Mouse (Mus musculus) hindbrain, embryonic 14.5 days (tissue): ENCODE data around the gene Rbm20. TPM values are rescaled to one million over a fixed set of nuclear protein-coding genes. Genes with fewer than 3 reads are reported as not detected.

Experiments
- ATAC-seq: fragments of 200-750 bp; cut with Nextera tagmentation; 2 replicates; pipeline ENCODE4 v1.8.0; 2017; ENCODE audit warnings: moderate number of reproducible peaks, mild to moderate bottlenecking, moderate TSS enrichment, moderate library complexity; ENCODE audit not compliant: low FRiP score
- DNase-seq: peaks from one replicate; pipeline ENCODE4 v3.0.0-alpha.2; 2015; ENCODE audit warnings: low spot score
- H3K27ac ChIP-seq: fragments of 300-500 bp; sonication (generic); 2 replicates; pipeline ENCODE4 v1.5.1; 2014; ENCODE audit warnings: mild to moderate bottlenecking, moderate library complexity
- H3K27me3 ChIP-seq: fragments of 300-500 bp; sonication (generic); 2 replicates; pipeline ENCODE4 v1.6.1; 2014; ENCODE audit warnings: mild to moderate bottlenecking, low read length, mixed read lengths; ENCODE audit not compliant: control insufficient read depth, insufficient read depth
- H3K36me3 ChIP-seq: fragments of 300-500 bp; sonication (generic); replicated peaks from 2 replicates; pipeline ENCODE4 v1.6.1; 2014; ENCODE audit not compliant: control insufficient read depth, insufficient read depth
- H3K4me1 ChIP-seq: fragments of 300-500 bp; sonication (generic); replicated peaks from 2 replicates; pipeline ENCODE4 v1.6.1; 2014; ENCODE audit warnings: antibody characterized with exemption, low read length, mixed read lengths; ENCODE audit not compliant: control insufficient read depth, insufficient read depth
- H3K4me2 ChIP-seq: fragments of 300-500 bp; sonication (generic); replicated peaks from 2 replicates; pipeline ENCODE4 v1.6.1; 2014; ENCODE audit warnings: mild to moderate bottlenecking, moderate library complexity
- H3K4me3 ChIP-seq: fragments of 300-500 bp; sonication (generic); replicated peaks from 2 replicates; pipeline ENCODE4 v1.5.1; 2014; ENCODE audit warnings: mild to moderate bottlenecking, low read length
- H3K9ac ChIP-seq: fragments of 300-500 bp; sonication (generic); 2 replicates; pipeline ENCODE4 v1.6.1; 2014
- H3K9me3 ChIP-seq: fragments of 300-500 bp; sonication (generic); 2 replicates; pipeline ENCODE4 v1.6.1; 2016; ENCODE audit warnings: low read length; ENCODE audit not compliant: control insufficient read depth
- WGBS: fragments of 180-500 bp; shearing (Covaris S2); extraction: QIAGEN DNeasy Blood & Tissue Kit; methylation state at CpG from one replicate; pipeline ENCODE4 v1.1.7; 2014; 5-methylcytosine and 5-hydroxymethylcytosine counted together
- polyA plus RNA-seq: library from polyadenylated mRNA; unstranded; fragments of >200 nt; fragmentation: Nextera tagmentation; extraction: Ambion mirVana; gene quantifications from 2 replicates; pipeline ENCODE4 v1.2.1, GENCODE M21; 2014

The Rbm20 gene
- polyA plus RNA-seq, 1 experiment from 2014 or later, result 0.94 TPM

DNA sequence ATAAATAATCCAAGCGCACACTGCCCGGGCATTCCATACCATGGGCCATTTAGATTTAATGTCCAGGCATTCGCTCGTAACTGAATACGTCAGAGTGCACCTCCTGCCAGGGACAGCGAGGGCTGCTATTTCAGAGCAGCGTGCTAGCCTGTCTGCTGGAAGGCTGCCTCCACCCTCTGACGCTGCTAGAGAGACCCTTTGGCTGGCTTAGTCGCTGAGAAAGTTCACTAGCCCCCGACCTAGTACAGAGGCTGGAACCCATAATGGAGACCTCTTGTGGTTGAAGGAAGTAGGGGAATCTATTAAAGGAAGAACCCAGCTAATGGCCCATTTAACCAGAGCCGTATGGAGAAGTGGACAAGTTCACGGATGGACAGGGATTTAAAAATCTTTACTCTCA lies 49.2 kb downstream of the Rbm20 start:
- Histone ChIP-seq H3K27ac (no peak overlapping the region), H3K9me3 (no peaks in the 10 kb centered on the region), H3K27me3 (no peaks in the 10 kb centered on the region), H3K9ac (no peak overlapping the region), H3K36me3 (no peaks in the 10 kb centered on the region), H3K4me3 (no peak overlapping the region), H3K4me1 (no peaks in the 10 kb centered on the region), H3K4me2 (no peak overlapping the region)
- DNase-seq (no peak), ATAC-seq (no peak)
- WGBS, result 41% methylated on average over 12 of the region's 12 CpGs

DNA sequence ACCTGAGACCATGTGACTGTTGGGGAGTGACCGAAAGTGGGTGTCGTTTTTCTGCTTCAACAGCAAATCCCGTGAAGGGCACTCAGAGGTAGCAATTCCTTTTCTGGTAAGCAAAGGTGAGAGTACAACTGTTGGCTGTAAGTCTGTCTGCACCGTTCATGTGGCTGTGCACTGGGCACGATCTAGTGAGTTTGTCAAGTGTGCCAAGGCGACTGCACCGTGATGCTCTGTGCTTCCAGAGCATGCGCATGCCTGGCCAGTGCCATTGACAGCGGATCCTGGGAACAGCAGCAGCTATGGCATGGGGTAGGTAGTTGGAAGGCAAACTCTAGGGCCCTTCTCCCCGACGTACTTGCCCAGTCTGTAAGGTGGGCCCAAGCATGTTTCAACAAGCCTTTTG lies 49.6 kb downstream of the Rbm20 start:
- Histone ChIP-seq H3K27me3 (no peaks in the 10 kb centered on the region), H3K4me2 (no peak overlapping the region), H3K9ac (no peak overlapping the region), H3K36me3 (no peaks in the 10 kb centered on the region), H3K27ac (no peak overlapping the region), H3K9me3 (no peaks in the 10 kb centered on the region), H3K4me1 (0 out of 2 replicates have a peak, but pooled peaks cover 2% of the 10 kb centered on the region), H3K4me3 (no peak overlapping the region)
- DNase-seq (no peak), ATAC-seq (no peak)
- WGBS, result 81% methylated on average over 11 of the region's 11 CpGs

DNA sequence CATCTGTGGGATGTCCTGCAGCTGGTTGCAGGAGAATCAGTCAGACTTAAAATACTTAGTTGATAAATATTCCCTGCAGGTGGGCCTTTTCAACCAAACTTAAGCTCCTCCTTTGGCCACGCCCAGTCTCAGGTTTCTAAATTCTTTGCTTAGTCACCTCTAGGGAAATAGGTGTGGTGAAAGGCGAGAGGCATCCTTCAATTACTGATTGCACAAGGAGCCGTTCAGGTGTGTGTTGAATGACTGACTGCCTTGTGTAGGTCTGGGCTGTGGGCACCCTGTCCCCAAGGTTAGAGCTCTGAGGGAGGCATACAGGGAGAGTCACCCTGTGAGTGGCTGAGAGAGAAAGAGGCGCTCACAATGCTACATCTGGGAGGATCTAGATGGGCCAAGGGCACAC lies 50.2 kb downstream of the Rbm20 start:
- ATAC-seq, result no peak
- Histone ChIP-seq H3K27ac (no peak overlapping the region), H3K4me1 (0 out of 2 replicates have a peak, but pooled peaks cover 4% of the 10 kb centered on the region), H3K9ac (no peak overlapping the region), H3K36me3 (no peaks in the 10 kb centered on the region), H3K27me3 (no peaks in the 10 kb centered on the region), H3K4me2 (no peak overlapping the region), H3K9me3 (no peaks in the 10 kb centered on the region), H3K4me3 (no peak overlapping the region)
- 67% methylated on average over 4 of the region's 4 CpGs for WGBS
- DNase-seq, result no peak

- no peaks in the 10 kb centered on the region for H3K9me3 ChIP-seq
- 78% methylated on average over 9 of the region's 9 CpGs for WGBS
- H3K9ac ChIP-seq, result no peak overlapping the region
Measured at GRCm38 (mm10) chr19:53727886-53728669, 51.0 kb downstream of the Rbm20 start.

GRCm38 (mm10) chr19:53729919-53730318 lies 52.8 kb downstream of the Rbm20 start:
- no peak for ATAC-seq
- Histone ChIP-seq H3K36me3 (no peaks in the 10 kb centered on the region), H3K9me3 (no peaks in the 10 kb centered on the region), H3K9ac (no peak overlapping the region), H3K27me3 (no peaks in the 10 kb centered on the region), H3K27ac (no peak overlapping the region), H3K4me3 (no peak overlapping the region), H3K4me2 (no peak overlapping the region), H3K4me1 (0 out of 2 replicates have a peak, but pooled peaks cover 4% of the 10 kb centered on the region)
- WGBS, result 74% methylated on average over 10 of the region's 10 CpGs
- no peak for DNase-seq

More at GRCm38 (mm10) chr19:53727886-53728669, 51.0 kb downstream of the Rbm20 start:
- DNase-seq (no peak), ATAC-seq (no peak)
- no peaks in the 10 kb centered on the region for H3K27me3 ChIP-seq
- no peak overlapping the region for H3K4me3 ChIP-seq
- H3K4me2 ChIP-seq, result no peak overlapping the region
- no peak overlapping the region for H3K27ac ChIP-seq
- no peaks in the 10 kb centered on the region for H3K36me3 ChIP-seq
- 0 out of 2 replicates have a peak, but pooled peaks cover 4% of the 10 kb centered on the region for H3K4me1 ChIP-seq

DNA sequence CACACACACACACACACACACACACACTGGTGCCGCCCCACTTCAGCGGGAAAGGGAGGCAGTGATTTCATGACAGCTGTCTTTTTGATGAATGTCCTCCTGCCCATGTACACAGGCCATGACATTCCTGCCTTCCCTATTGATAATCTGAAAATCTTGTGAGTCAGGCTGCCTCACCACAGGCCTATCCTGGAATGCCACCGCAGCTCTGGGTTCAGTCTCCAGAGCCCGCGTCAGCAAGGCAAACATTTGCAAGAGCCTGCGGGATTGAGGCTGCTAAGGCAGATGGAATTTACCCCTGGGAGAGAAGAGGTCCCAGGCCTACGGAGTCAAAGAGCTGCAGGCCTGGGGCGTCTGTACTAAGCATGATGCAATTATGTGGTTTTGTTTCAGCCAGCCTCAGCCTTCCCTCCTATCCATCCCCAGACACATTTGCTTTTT lies 54.7 kb downstream of the Rbm20 start:
- Histone ChIP-seq H3K4me3 (no peak overlapping the region), H3K9me3 (no peaks in the 10 kb centered on the region), H3K4me1 (0 out of 2 replicates have a peak, but pooled peaks cover 4% of the 10 kb centered on the region), H3K27ac (no peak overlapping the region), H3K27me3 (no peaks in the 10 kb centered on the region), H3K36me3 (no peaks in the 10 kb centered on the region), H3K4me2 (no peak overlapping the region), H3K9ac (no peak overlapping the region)
- no peak for DNase-seq
- 48% methylated on average over 8 of the region's 8 CpGs for WGBS
- no peak for ATAC-seq

DNA sequence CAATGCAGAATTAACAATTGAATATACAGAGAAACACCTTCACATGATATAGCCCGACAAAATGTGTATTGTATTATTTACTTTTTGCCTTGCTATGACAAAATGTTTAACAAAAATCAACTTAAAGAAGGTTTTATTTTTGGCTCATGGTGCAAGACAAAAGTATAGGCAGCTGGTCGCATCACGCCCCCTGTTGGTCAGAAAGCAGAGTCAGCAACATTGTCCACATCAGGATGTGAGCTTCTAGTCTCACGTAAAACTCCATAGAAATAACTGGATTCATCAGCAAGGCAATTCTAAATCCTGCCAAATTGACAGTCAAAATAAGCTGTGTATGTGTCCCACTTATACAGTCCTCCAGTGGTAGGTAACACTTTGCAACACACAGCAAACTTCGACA lies 57.7 kb downstream of the Rbm20 start:
- Histone ChIP-seq H3K9ac (no peak overlapping the region), H3K27ac (no peak overlapping the region), H3K9me3 (no peaks in the 10 kb centered on the region), H3K4me1 (0 out of 2 replicates have a peak, but pooled peaks cover 4% of the 10 kb centered on the region), H3K36me3 (no peaks in the 10 kb centered on the region), H3K4me3 (no peak overlapping the region), H3K27me3 (no peaks in the 10 kb centered on the region), H3K4me2 (no peak overlapping the region)
- DNase-seq (no peak), ATAC-seq (no peak)
- WGBS, result 61% methylated on average over 5 of the region's 5 CpGs

GRCm38 (mm10) chr19:53738701-53739131 lies 61.6 kb downstream of the Rbm20 start:
- no peak overlapping the region for H3K27ac ChIP-seq
- H3K36me3 ChIP-seq, result no peaks in the 10 kb centered on the region
- no peak overlapping the region for H3K4me3 ChIP-seq
- H3K27me3 ChIP-seq, result no peaks in the 10 kb centered on the region
- H3K9ac ChIP-seq, result no peak overlapping the region
- ATAC-seq (no peak), DNase-seq (no peak)
- no peaks in the 10 kb centered on the region for H3K4me1 ChIP-seq
- 62% methylated on average over 6 of the region's 6 CpGs for WGBS
- no peaks in the 10 kb centered on the region for H3K9me3 ChIP-seq
- no peak overlapping the region for H3K4me2 ChIP-seq

DNA sequence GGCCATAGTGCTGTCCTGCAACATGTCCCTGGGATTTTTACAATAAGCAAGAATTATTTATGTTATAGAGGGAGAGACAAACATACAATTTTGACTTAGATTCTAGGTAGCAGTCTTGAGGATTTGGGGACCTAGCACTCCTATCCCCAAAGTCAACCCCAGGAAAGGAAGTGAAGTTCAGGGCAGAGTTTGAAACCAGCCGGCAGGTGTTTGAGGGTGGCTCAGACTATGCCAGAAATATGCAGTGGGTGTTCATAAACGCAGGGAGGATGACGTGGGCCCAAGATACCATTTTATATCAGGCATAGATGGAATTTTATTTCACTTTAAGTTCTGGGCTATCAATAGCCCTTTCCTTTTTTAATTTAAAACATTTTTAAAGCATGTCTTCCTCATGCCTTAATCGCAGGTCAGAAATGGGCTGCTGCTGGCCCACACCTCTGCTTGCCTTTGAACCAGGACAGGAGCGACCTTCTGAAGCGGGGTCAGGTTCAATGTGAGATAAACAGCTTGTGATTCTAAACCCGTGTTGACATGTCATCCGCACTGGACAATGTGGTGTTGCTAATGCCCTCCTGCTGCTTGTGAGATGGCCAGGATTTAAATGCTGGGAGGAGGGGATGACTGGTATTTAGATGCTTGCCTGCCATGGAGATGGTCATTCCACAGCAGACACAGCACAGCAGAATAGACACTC lies 62.6 kb downstream of the Rbm20 start:
- 74% methylated on average over 8 of the region's 8 CpGs for WGBS

More for the DNA sequence above, 62.6 kb downstream of the Rbm20 start:
- H3K27me3 ChIP-seq, result no peaks in the 10 kb centered on the region
- H3K27ac ChIP-seq, result no peak overlapping the region
- no peak for DNase-seq
- H3K4me1 ChIP-seq, result no peaks in the 10 kb centered on the region
- H3K9ac ChIP-seq, result no peak overlapping the region
- no peak overlapping the region for H3K4me2 ChIP-seq
- ATAC-seq, result no peak
- no peak overlapping the region for H3K4me3 ChIP-seq
- no peaks in the 10 kb centered on the region for H3K36me3 ChIP-seq
- H3K9me3 ChIP-seq, result no peaks in the 10 kb centered on the region
